Mouse (Mus musculus) liver, adult 2 months (tissue): ENCODE measurements around the gene Krtap15. TPM values are rescaled to one million over a fixed set of nuclear protein-coding genes. Genes with fewer than 3 reads are reported as not detected.

Experiments
- DNase-seq: peaks from one replicate; pipeline ENCODE4 v3.0.0-alpha.2; 2011; ENCODE audit warnings: low read depth, low spot score; ENCODE audit errors: extremely low read depth
- H3K27ac ChIP-seq: fragments of 200-500 bp; replicated peaks from 2 replicates; pipeline ENCODE4 v1.5.1; 2012; ENCODE audit warnings: low read depth, mild to moderate bottlenecking, control low read depth, inconsistent platforms, low read length; ENCODE audit not compliant: insufficient read depth
- H3K27me3 ChIP-seq: fragments of 200-500 bp; 2 replicates; pipeline ENCODE4 v1.6.1; 2012; ENCODE audit warnings: mild to moderate bottlenecking, moderate library complexity, low read length, inconsistent platforms; ENCODE audit not compliant: control insufficient read depth, insufficient read depth
- H3K36me3 ChIP-seq: fragments of 200-500 bp; 2 replicates; pipeline ENCODE4 v1.6.1; 2012; ENCODE audit warnings: low read length, inconsistent platforms; ENCODE audit not compliant: control insufficient read depth, insufficient read depth
- H3K4me1 ChIP-seq: fragments of 200-500 bp; 2 replicates; pipeline ENCODE4 v1.6.1; 2011; ENCODE audit warnings: low read length; ENCODE audit not compliant: control insufficient read depth, insufficient read depth
- H3K4me3 ChIP-seq: fragments of 200-500 bp; 2 replicates; pipeline ENCODE4 v1.5.1; 2011; ENCODE audit warnings: low read depth, mild to moderate bottlenecking, control low read depth, low read length, moderate library complexity; ENCODE audit not compliant: insufficient read depth
- H3K79me2 ChIP-seq: fragments of 200-500 bp; 2 replicates; pipeline ENCODE4 v1.6.1; 2012; ENCODE audit warnings: inconsistent platforms, mild to moderate bottlenecking, low read length, moderate library complexity; ENCODE audit not compliant: control insufficient read depth, insufficient read depth
- H3K9ac ChIP-seq: fragments of 200-500 bp; 2 replicates; pipeline ENCODE4 v1.6.1; 2012; ENCODE audit warnings: low read depth, mild to moderate bottlenecking, control low read depth, inconsistent platforms, low read length
- CTCF ChIP-seq: fragments of 200-500 bp; IDR thresholded peaks from 2 replicates; pipeline ENCODE4 v1.5.1; 2011; ENCODE audit warnings: low read depth, low read length, control low read depth
- POLR2A ChIP-seq: fragments of 200-500 bp; IDR thresholded peaks from 2 replicates; pipeline ENCODE4 v1.6.1; 2011; ENCODE audit warnings: low read length, control low read depth; ENCODE audit not compliant: insufficient read depth; ENCODE audit errors: extremely low read depth
- WGBS: fragments of 180-500 bp; shearing (Covaris S2); methylation state at CpG from one replicate; pipeline ENCODE4 v1.1.7; 2018; 5-methylcytosine and 5-hydroxymethylcytosine counted together
- polyA plus RNA-seq: library from polyadenylated mRNA; depleted of rRNA; stranded (reverse); fragments of >200 nt; gene quantifications from 2 replicates; pipeline ENCODE4 v1.2.3, GENCODE M21; 2012; rRNA removed
- total RNA-seq: library from RNA; depleted of rRNA; stranded (reverse); fragments of >200 nt; gene quantifications from 2 replicates; pipeline ENCODE4 v1.2.3, GENCODE M21; 2014; rRNA removed

Krtap15 gene
- total and polyA plus RNA-seq, 2 experiments: not detected

GRCm38 (mm10) chr16:88869311-88869710, 49.3 kb downstream of the Krtap15 start, which contains the start of gene Krtap19-1:
Gene Krtap19-1 (minus strand): TSS chr16:88869411.
- no peak within 1 kb of the TSS for H3K27ac ChIP-seq
- WGBS: 82% methylated on average over 6 of the region's 6 CpGs
- no peak for TF ChIP-seq POLR2A
- TF ChIP-seq CTCF: no peak
- H3K4me1 ChIP-seq: no peaks in the 10 kb centered on the region
- no peaks in the 10 kb centered on the region for H3K79me2 ChIP-seq
- H3K27me3 ChIP-seq: no peaks in the 10 kb centered on the region
- DNase-seq: no peak
- H3K36me3 ChIP-seq: no peaks in the 10 kb centered on the region
- H3K4me3 ChIP-seq: no peak within 1 kb of the TSS
- H3K9ac ChIP-seq: no peak within 1 kb of the TSS

- Histone ChIP-seq H3K79me2 (no peaks in the 10 kb centered on the region), H3K36me3 (no peaks in the 10 kb centered on the region), H3K4me1 (no peaks in the 10 kb centered on the region), H3K4me3 (no peak within 1 kb of the TSS), H3K9ac (no peak within 1 kb of the TSS), H3K27ac (no peak within 1 kb of the TSS), H3K27me3 (no peaks in the 10 kb centered on the region)
- DNase-seq: no peak
- TF ChIP-seq CTCF (no peak), POLR2A (no peak)
- WGBS: 92% methylated on average over 3 of the region's 3 CpGs
These were observed 54.2 kb downstream of the Krtap15 start, which contains the start of gene Krtap19-2 for GRCm38 (mm10) chr16:88874169-88874568. Gene Krtap19-2 (minus strand): TSS chr16:88874269.

GRCm38 (mm10) chr16:88877938-88878337, 57.9 kb downstream of the Krtap15 start, which contains the start of gene Krtap19-3:
Gene Krtap19-3 (minus strand): TSS chr16:88878038.
- Histone ChIP-seq H3K4me3 (no peak within 1 kb of the TSS), H3K4me1 (no peaks in the 10 kb centered on the region), H3K36me3 (no peaks in the 10 kb centered on the region), H3K9ac (no peak within 1 kb of the TSS), H3K79me2 (no peaks in the 10 kb centered on the region), H3K27me3 (no peaks in the 10 kb centered on the region), H3K27ac (no peak within 1 kb of the TSS)
- WGBS: 72% methylated on average over 2 of the region's 2 CpGs
- TF ChIP-seq POLR2A (no peak), CTCF (no peak)
- no peak for DNase-seq

Other genes starting within 250 kb of the Krtap15 start
- not detected in 2 replicates for gene Krtap24-1, start 207.9 kb upstream of the Krtap15 start, total RNA-seq
- gene Krtap24-1, start 207.9 kb upstream of the Krtap15 start, polyA plus RNA-seq: not detected in 2 replicates
- gene 2310079G19Rik, start 192.5 kb upstream of the Krtap15 start, total RNA-seq: not detected in 2 replicates
- gene 2310079G19Rik, start 192.5 kb upstream of the Krtap15 start, polyA plus RNA-seq: not detected in 2 replicates
- not detected in 2 replicates for gene Krtap26-1, start 172.4 kb upstream of the Krtap15 start, total RNA-seq
- gene Krtap26-1, start 172.4 kb upstream of the Krtap15 start, polyA plus RNA-seq: not detected in 2 replicates
- not detected in 2 replicates for gene Krtap27-1, start 148.5 kb upstream of the Krtap15 start, total RNA-seq
- gene Krtap27-1, start 148.5 kb upstream of the Krtap15 start, polyA plus RNA-seq: not detected in 2 replicates
- gene 2310061N02Rik, start 112.3 kb upstream of the Krtap15 start, total RNA-seq: not detected in 2 replicates
- not detected in 2 replicates for gene 2310061N02Rik, start 112.3 kb upstream of the Krtap15 start, polyA plus RNA-seq
- gene Krtap13-1, start 91.4 kb upstream of the Krtap15 start, total RNA-seq: not detected in 2 replicates
- not detected in 2 replicates for gene Krtap13-1, start 91.4 kb upstream of the Krtap15 start, polyA plus RNA-seq
- gene Krtap13, start 68.6 kb upstream of the Krtap15 start, total RNA-seq: not detected in 2 replicates
- gene Krtap13, start 68.6 kb upstream of the Krtap15 start, polyA plus RNA-seq: not detected in 2 replicates
- not detected in 2 replicates for gene 2310034C09Rik, start 61.4 kb upstream of the Krtap15 start, total RNA-seq
- gene 2310034C09Rik, start 61.4 kb upstream of the Krtap15 start, polyA plus RNA-seq: not detected in 2 replicates
- not detected in 2 replicates for gene 2310057N15Rik, start 46.0 kb upstream of the Krtap15 start, total RNA-seq
- not detected in 2 replicates for gene 2310057N15Rik, start 46.0 kb upstream of the Krtap15 start, polyA plus RNA-seq
- not detected in 2 replicates for gene Gm5965, start 42.3 kb upstream of the Krtap15 start, total RNA-seq
- not detected in 2 replicates for gene Gm5965, start 42.3 kb upstream of the Krtap15 start, polyA plus RNA-seq
- gene Gm20741, start 8.0 kb upstream of the Krtap15 start, total RNA-seq: not detected in 2 replicates
- gene Gm20741, start 8.0 kb upstream of the Krtap15 start, polyA plus RNA-seq: not detected in 2 replicates
- gene Krtap14, start 5.9 kb downstream of the Krtap15 start, total RNA-seq: not detected in 2 replicates
- gene Krtap14, start 5.9 kb downstream of the Krtap15 start, polyA plus RNA-seq: not detected in 2 replicates
- not detected in 2 replicates for gene Krtap19-1, start 49.2 kb downstream of the Krtap15 start, total RNA-seq
- not detected in 2 replicates for gene Krtap19-1, start 49.2 kb downstream of the Krtap15 start, polyA plus RNA-seq
- not detected in 2 replicates for gene Krtap19-2, start 54.1 kb downstream of the Krtap15 start, total RNA-seq
- gene Krtap19-2, start 54.1 kb downstream of the Krtap15 start, polyA plus RNA-seq: not detected in 2 replicates
- not detected in 2 replicates for gene Krtap19-3, start 57.8 kb downstream of the Krtap15 start, total RNA-seq
- gene Krtap19-3, start 57.8 kb downstream of the Krtap15 start, polyA plus RNA-seq: not detected in 2 replicates
- gene Krtap19-4, start 64.9 kb downstream of the Krtap15 start, total RNA-seq: not detected in 2 replicates
- gene Krtap19-4, start 64.9 kb downstream of the Krtap15 start, polyA plus RNA-seq: not detected in 2 replicates
- gene Krtap19-5, start 76.2 kb downstream of the Krtap15 start, total RNA-seq: not detected in 2 replicates
- gene Krtap19-5, start 76.2 kb downstream of the Krtap15 start, polyA plus RNA-seq: not detected in 2 replicates
- gene Krtap19-9b, start 112.0 kb downstream of the Krtap15 start, total RNA-seq: not detected in 2 replicates
- gene Krtap19-9b, start 112.0 kb downstream of the Krtap15 start, polyA plus RNA-seq: not detected in 2 replicates
- not detected in 2 replicates for gene Krtap16-3, start 142.7 kb downstream of the Krtap15 start, total RNA-seq
- not detected in 2 replicates for gene Krtap16-3, start 142.7 kb downstream of the Krtap15 start, polyA plus RNA-seq
- gene Krtap22-2, start 190.5 kb downstream of the Krtap15 start, total RNA-seq: not detected in 2 replicates
- gene Krtap22-2, start 190.5 kb downstream of the Krtap15 start, polyA plus RNA-seq: not detected in 2 replicates
- not detected in 2 replicates for gene Gm10229, start 195.1 kb downstream of the Krtap15 start, total RNA-seq
- gene Gm10229, start 195.1 kb downstream of the Krtap15 start, polyA plus RNA-seq: not detected in 2 replicates
- not detected in 2 replicates for gene Krtap6-1, start 211.5 kb downstream of the Krtap15 start, total RNA-seq
- not detected in 2 replicates for gene Krtap6-1, start 211.5 kb downstream of the Krtap15 start, polyA plus RNA-seq
- not detected in 2 replicates for gene Gm10228, start 221.3 kb downstream of the Krtap15 start, total RNA-seq
- gene Gm10228, start 221.3 kb downstream of the Krtap15 start, polyA plus RNA-seq: not detected in 2 replicates
- gene Krtap6-5, start 227.7 kb downstream of the Krtap15 start, total RNA-seq: not detected in 2 replicates
- not detected in 2 replicates for gene Krtap6-5, start 227.7 kb downstream of the Krtap15 start, polyA plus RNA-seq
- gene 1110025L11Rik, start 243.8 kb downstream of the Krtap15 start, total RNA-seq: not detected in 2 replicates
- gene 1110025L11Rik, start 243.8 kb downstream of the Krtap15 start, polyA plus RNA-seq: not detected in 2 replicates